In the genomic region with DNA sequence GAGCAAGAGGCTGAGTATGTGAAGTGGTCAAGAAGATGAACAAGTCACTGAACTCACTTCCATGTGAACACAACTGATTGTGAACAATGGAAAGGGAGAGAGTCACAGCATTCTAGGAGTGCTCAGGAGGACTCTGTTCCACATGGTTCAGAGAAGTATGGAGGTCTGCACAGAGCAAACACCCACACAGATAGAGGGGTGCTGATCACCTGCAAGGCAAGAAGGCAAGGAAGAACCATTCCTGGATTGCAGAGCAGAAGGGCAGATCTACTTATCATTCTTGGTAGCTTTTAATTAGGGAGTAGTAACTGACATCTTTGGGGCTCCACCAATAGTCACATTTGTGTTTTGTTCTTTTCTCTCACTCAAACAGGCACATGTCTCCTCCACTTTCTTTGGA, we compare ENCODE assay signal across 9 mouse cellular contexts. TPM values are rescaled to one million over a fixed set of nuclear protein-coding genes. Genes with fewer than 3 reads are reported as not detected.
DNase-seq lines count a peak whose midpoint lies in the region; ATAC-seq and TF ChIP-seq lines count a peak whose summit lies in the region.
"Had no signal": no experiment of that assay in that cellular context is flagged by ENCODE, and none has a peak within 500 bp of the region (broad histone marks: within the 10 kb centered on the region; RNA-seq: fewer than 3 reads in every experiment).

No protein-coding gene starts in this region.

- no peaks in the 10 kb centered on the region for H3K27me3 ChIP-seq in intestine, embryonic 14.5 days (replicated peaks; ENCODE audit: control insufficient read depth, insufficient read depth, low read length)
- no peaks in the 10 kb centered on the region for H3K27me3 ChIP-seq in neural tube, embryonic 14.5 days (ENCODE audit: control insufficient read depth, insufficient read depth, low read length)

- no peaks in the 10 kb centered on the region for H3K9me3 ChIP-seq in intestine, embryonic 14.5 days (ENCODE audit: control insufficient read depth, low read length)
- H3K9me3 ChIP-seq in neural tube, embryonic 14.5 days (ENCODE audit: control insufficient read depth, low read length), result no peaks in the 10 kb centered on the region
- H3K9me3 ChIP-seq: G1E had no signal

- 0 out of 2 replicates have a peak, but pooled peaks have one; percentile 39 for ATAC-seq in erythroid progenitor cell, adult 5-6 weeks (replicated peaks; ENCODE audit: low FRiP score, poor library complexity, severe bottlenecking)
- 0 out of 2 replicates have a peak, but pooled peaks have one; percentile 25 for ATAC-seq in intestine, embryonic 14.5 days (replicated peaks; ENCODE audit: low FRiP score, low TSS enrichment, low read depth)
- ATAC-seq in neural tube, embryonic 14.5 days (ENCODE audit: low read depth), result peak; percentile 52; the same call in 1 of the 2 replicates
- no peak; the same call in 1 of the 2 replicates for ATAC-seq in granulocyte monocyte progenitor cell, adult 5-6 weeks (replicated peaks; ENCODE audit: poor library complexity, severe bottlenecking)

- no peak overlapping the region for H3K9ac ChIP-seq in intestine, embryonic 14.5 days (ENCODE audit: low read length)
- H3K9ac ChIP-seq in neural tube, embryonic 14.5 days (replicated peaks; ENCODE audit: low read depth, low read length), result no peak overlapping the region

- peak overlapping the region; percentile 80 for H3K27ac ChIP-seq in layer of hippocampus, adult 2 months
- 0 out of 2 replicates have a peak overlapping the region, but pooled peaks have one; percentile 19 for H3K27ac ChIP-seq in intestine, embryonic 14.5 days (ENCODE audit: low read depth)
- H3K27ac ChIP-seq in neural tube, embryonic 14.5 days (ENCODE audit: low read depth, low read length), result peak overlapping the region; percentile 39; the same call in 1 of the 2 replicates

- DNase-seq in layer of hippocampus, adult 2 months (ENCODE audit: low spot score in 2 of 2), result no peak
- no peak for DNase-seq in layer of hippocampus, adult 9-11 months
- no peak for DNase-seq in intestine, embryonic 14.5 days (ENCODE audit: low spot score)
- no peak for DNase-seq in urinary bladder, adult 18-20 months (ENCODE audit: low spot score in 2 of 2)
- no peak for DNase-seq in adrenal gland, adult 2 months

- no peaks in the 10 kb centered on the region for H3K36me3 ChIP-seq in intestine, embryonic 14.5 days (ENCODE audit: control insufficient read depth, insufficient read depth, low read length)
- H3K36me3 ChIP-seq in neural tube, embryonic 14.5 days (ENCODE audit: control insufficient read depth, insufficient read depth, low read length), result no peaks in the 10 kb centered on the region
- H3K36me3 ChIP-seq: G1E had no signal

- no peak overlapping the region for H3K4me2 ChIP-seq in intestine, embryonic 14.5 days (ENCODE audit: low read length)
- no peak overlapping the region for H3K4me2 ChIP-seq in neural tube, embryonic 14.5 days (ENCODE audit: low read depth, low read length)

- peaks cover 17% of the 10 kb centered on the region for H3K4me1 ChIP-seq in intestine, embryonic 14.5 days (replicated peaks; ENCODE audit: control insufficient read depth, insufficient read depth, low read length)
- no peaks in the 10 kb centered on the region; the same call in 1 of the 2 replicates for H3K4me1 ChIP-seq in neural tube, embryonic 14.5 days (ENCODE audit: control insufficient read depth, insufficient read depth, low read length)

- no peak overlapping the region for H3K4me3 ChIP-seq in layer of hippocampus, adult 2 months
- H3K4me3 ChIP-seq in intestine, embryonic 14.5 days (ENCODE audit: low read depth, low read length), result no peak overlapping the region
- no peak overlapping the region for H3K4me3 ChIP-seq in neural tube, embryonic 14.5 days (ENCODE audit: low read depth, low read length)

- TF ChIP-seq CTCF in layer of hippocampus, adult 2 months (conservative IDR thresholded peaks at IDR 0.05), result no peak

RNA-seq across cellular contexts. Expression of a gene that starts 45.3 kb away (rescaled TPM):
- 10 to 100 TPM; 19.5 to 22.3 TPM for total RNA-seq in layer of hippocampus, adult 2 months (2021)
- total RNA-seq in erythroid progenitor cell, adult 5-6 weeks (2015; ENCODE audit: low replicate concordance), result 5.4 and 6.5 TPM in 2 replicates
- total RNA-seq in erythroid progenitor cell, adult 5-6 weeks (2017; ENCODE audit: low replicate concordance), result 2.0 and 6.7 TPM in 2 replicates
- polyA plus RNA-seq in intestine, embryonic 14.5 days (2014; fragmentation: Nextera tagmentation; extraction: Ambion mirVana), result 101 and 121 TPM in 2 replicates
- polyA plus RNA-seq in neural tube, embryonic 14.5 days (2014; fragmentation: Nextera tagmentation; extraction: Ambion mirVana), result 57.5 and 93.5 TPM in 2 replicates
- total RNA-seq in adrenal gland, adult 2 months (2021), result 10 to 100 TPM; 50.2 to 58.5 TPM
- polyA plus RNA-seq in adrenal gland, adult 2 months (2012; rRNA removed), result 4.4 and 4.5 TPM in 2 replicates
- 82.5 and 84.1 TPM in 2 replicates for total RNA-seq in granulocyte monocyte progenitor cell, adult 5-6 weeks (2014; fragmentation: Nextera tagmentation)
- total RNA-seq in granulocyte monocyte progenitor cell, adult 5-6 weeks (2017), result 70.5 and 91.4 TPM in 2 replicates

Comparison
In these comparisons a context has a peak if more than half of its experiments do, and no peak if none do; other contexts are left out.
1. H3K27ac ChIP-seq: peak in every context shown above with its lines; median percentile 80 in layer of hippocampus, adult 2 months; 39 in neural tube, embryonic 14.5 days; 19 in intestine, embryonic 14.5 days.